Mouse (Mus musculus): ENCODE measurements around the gene Slc15a5. TPM values are rescaled to one million over a fixed set of nuclear protein-coding genes. Genes with fewer than 3 reads are reported as not detected.
"Not testable (repeated sequence)": the region's sequence is repeated elsewhere in the genome, so short reads cannot be mapped to it uniquely, and the experiment has no call there.

Gene Slc15a5
- total RNA-seq (2021) = not detected
- long read RNA-seq, experiment 1 = 0 reads
- long read RNA-seq, experiment 2 = 0 reads

- DNase-seq = no peak
Observed at GRCm38 (mm10) chr6:138079816-138080215, at the start of gene Slc15a5. Gene Slc15a5 (minus strand): TSS chr6:138079916.

DNA sequence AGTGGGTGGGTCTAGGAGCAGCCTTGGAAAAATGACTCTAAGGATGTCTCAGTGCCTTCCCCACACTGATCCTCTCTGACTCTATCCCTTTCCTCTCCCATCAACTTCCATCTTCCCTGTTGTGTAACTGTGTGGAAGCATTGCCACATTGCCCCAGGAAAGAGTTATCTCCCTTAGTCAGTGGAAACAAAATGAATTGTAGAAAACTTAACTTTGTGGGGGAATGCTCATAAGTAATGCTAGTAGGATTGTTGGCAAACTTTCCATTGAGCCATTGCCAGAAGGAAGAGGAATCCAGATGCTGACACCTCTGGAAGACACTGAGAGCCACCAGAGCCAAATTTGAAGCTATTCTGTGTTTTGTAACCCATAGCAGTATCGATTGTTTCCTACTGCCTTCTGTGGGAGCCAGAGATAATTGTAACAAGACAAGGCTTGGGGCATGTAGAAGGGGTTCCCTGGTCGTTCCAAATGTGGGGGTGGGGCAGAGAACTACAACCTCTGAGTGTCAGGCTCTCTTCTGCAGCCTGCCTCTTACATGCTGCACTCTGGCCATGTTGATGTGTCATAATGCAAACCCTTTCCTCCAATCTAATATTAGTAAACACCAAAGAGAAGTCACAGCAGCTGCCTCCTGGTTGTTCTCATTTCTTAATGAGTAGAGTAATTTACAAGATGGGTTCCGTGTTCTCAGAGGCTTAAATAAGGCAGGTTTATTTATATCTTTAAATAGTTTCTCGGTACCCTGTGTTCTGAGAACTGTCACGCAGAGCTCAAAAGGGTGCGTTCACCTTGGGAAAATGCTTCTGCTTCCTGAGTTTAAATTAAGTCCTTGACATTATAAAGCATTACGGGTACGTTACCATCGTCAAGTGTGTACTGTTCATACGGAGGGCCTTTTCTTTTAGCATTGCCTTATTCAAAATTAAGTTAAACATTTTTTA is 48.9 kb upstream of the Slc15a5 start:
- DNase-seq = no peak

DNA sequence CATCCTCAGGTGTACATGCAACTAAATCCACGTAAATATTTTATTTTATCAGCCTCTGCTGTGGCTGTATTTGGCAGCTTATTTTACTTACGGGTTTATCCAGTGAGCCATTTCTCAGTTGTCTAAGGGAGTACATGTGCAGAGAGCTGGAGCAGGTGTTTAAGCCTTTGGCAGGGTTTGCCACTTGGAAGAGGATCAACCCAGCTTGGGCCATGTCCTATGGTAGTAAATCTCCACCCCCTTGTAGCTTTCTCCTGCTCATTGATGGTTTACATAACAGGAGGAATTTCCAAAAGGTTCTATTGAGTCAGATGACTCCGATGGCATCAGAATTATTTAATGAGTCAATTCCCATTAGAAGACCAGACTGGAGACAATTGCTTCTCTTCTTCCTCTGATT is 37.8 kb upstream of the Slc15a5 start:
- peak; percentile 25 for DNase-seq

DNA sequence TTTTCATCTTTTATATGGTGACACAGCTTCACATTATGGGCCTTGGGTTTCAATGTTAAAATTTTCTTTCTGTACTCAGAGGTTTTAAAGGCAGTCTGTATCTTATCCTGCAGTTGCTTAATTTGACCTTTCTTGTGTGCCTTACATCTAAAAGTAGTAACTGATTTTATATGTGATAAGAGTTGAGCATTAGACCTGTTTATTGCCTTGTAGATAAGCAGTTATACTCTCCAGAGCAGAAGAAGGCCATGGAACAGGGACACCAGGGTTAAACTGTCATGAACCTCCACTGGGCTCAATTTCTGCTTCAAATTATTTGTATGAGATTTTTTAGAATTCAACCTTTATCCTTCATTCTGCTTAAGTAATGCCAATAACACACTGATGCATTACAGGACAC is 24.8 kb upstream of the Slc15a5 start:
- no peak for DNase-seq

DNA sequence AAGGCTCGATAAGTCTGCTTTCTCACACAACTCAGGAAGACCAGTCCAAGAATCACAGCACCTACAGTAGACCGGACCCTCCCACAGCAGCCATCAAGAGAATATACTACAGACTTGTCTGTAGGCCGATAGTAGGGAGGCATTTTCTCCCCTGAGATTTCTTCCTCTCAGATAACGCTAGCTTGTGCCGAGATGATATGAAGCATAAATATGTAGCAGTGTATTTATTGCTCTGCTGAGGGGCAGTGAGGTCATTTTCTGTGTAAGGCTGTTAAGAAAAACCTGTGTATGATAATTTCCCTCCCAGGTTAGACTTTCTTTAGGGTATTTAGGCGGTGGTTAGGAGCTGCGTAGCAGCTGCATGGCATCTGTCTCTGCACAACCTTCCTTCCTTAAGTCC is 23.2 kb upstream of the Slc15a5 start:
- no peak for DNase-seq

DNA sequence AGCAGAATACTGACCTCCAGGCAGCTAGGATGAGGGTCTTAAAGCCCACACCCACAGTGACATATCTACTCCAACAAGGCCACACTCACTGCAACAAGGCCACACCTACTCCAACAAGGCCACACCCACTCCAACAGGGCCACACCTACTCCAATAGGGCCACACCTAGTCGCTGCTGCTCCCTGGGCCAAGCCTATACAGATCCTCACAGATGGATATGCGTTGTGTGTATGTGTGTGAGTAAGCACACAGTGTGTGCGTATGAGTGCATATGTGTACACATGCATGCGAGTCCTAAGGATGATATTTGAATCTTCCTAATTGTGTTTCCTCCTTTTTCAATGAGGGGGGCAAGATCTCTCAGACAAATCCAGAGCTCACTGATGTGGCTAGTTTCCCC is 22.1 kb upstream of the Slc15a5 start:
- no peak for DNase-seq

DNA sequence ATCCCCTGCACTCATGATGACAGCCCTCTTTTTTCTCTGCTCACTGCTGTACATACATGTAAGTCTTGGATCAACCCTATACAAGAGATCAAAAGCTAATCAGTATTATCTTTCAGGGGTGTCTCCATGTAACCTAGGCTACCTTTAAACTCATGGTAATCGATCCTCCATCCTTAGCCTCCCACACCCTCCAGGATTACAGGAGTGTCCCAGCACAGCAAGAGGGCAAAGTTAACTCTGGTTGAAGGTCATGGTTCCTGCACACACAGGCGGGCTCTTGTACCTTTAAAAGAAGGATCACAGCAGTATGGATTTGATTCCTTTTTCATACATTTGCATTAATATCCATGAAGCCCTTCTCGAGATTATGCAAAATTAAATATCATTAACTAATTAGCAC is 19.9 kb upstream of the Slc15a5 start:
- DNase-seq = no peak

- no peak for DNase-seq
Observed at GRCm38 (mm10) chr6:138095060-138095459, 15.3 kb upstream of the Slc15a5 start.

DNA sequence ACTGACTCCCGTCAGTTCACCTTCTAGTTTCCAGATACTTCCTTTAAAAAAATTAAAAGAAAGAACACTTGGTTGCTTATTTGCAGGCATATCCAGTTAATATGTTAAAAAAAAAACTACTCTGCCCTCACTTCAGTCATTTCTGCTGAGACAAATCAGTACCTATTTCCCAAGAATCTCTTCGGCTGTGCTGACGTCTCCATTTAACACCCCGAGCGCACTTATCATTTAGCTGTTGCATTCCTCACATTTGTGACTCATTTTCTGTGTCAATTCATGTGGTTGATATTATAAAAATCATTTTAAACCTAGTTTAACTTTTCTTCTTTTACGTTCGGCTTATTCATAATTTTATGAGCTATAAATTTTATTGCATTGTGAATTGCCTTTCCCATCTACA is 12.7 kb upstream of the Slc15a5 start:
- DNase-seq = no peak

DNA sequence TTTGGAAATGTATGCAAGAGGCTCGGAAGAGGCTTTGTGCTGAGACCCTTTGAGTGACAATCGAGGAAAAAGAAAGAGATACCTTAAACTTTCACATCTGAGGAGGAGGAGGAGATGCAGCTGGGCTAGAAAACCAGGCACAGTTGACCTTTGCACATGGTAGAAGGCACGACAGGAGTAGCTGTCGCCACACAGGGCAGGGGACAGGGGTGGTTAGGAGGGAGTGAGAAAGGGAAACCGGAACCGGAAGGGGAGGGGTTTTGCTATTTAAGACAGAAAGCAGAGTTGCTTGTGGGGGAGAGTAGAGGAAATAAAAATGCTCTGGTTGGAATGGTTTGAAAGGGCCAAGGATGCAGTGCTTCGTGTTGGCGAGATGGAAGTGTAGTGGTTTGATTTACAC is 9.4 kb upstream of the Slc15a5 start:
- DNase-seq = no peak

DNA sequence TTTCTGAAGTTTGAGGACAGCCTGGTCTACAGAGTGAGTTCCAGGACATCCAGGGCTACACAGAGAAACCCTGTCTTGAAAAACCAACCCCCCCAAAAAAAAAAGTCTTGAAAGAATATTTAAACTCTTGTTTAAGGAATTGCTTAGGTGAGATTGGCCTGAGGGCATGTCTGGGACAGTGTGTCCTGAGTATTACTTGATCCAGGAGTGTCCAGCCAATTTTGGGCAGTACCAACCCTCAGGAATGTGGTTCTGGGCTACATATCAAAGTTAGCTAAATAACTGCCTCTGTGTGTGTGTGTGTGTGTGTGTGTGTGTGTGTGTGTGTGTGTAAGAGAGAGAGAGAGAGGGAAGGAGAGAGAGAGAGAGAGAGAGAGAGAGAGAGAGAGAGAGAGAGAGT is 6.7 kb upstream of the Slc15a5 start:
- not testable (repeated sequence) for DNase-seq

GRCm38 (mm10) chr6:138080778-138081549 is 1.2 kb upstream of the Slc15a5 start:
- DNase-seq = no peak

DNA sequence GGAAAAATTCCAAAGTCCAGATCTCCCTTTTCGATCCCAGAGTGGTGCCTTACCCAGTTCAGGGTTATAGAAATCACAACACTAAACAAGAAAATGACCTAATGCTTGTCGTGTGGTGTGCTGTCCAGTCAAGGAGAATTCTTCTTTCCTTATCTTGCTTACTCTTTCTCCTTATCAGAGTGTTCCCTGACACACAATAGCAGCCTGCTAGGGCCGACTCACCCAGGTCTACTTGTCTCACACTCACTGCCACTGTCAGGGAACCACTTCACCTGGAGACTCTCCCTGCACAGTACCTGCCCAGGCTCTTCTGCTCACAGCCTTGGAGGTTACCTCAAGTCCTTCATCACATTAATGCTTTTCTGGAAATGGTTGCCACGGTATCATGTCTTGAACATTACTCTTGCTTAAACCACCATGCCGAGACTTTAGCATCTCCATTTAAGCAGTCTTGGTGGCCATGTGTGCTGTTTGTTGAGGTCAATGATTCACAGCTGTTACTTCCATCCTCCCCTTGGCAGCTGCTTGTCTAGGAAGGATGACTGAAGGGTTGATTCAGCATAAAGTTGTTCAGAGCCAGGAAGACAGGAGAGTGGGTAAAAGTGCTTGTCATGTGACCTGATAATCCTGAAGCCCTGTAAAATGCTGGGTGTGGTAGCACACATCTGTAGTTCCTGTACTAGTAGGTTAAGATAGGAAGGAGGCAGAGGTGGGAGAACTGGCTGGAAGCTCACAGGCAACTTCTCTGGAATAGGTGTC is 1.9 kb downstream of the Slc15a5 start:
- no peak for DNase-seq

GRCm38 (mm10) chr6:138075723-138076122 is 4.0 kb downstream of the Slc15a5 start:
- DNase-seq = no peak

GRCm38 (mm10) chr6:138073540-138073939 is 6.2 kb downstream of the Slc15a5 start:
- no peak for DNase-seq

- DNase-seq = no peak
Observed at GRCm38 (mm10) chr6:138072963-138073339, 6.8 kb downstream of the Slc15a5 start.

- DNase-seq = peak; percentile 26
Observed at GRCm38 (mm10) chr6:138072110-138072962, 7.4 kb downstream of the Slc15a5 start.

DNA sequence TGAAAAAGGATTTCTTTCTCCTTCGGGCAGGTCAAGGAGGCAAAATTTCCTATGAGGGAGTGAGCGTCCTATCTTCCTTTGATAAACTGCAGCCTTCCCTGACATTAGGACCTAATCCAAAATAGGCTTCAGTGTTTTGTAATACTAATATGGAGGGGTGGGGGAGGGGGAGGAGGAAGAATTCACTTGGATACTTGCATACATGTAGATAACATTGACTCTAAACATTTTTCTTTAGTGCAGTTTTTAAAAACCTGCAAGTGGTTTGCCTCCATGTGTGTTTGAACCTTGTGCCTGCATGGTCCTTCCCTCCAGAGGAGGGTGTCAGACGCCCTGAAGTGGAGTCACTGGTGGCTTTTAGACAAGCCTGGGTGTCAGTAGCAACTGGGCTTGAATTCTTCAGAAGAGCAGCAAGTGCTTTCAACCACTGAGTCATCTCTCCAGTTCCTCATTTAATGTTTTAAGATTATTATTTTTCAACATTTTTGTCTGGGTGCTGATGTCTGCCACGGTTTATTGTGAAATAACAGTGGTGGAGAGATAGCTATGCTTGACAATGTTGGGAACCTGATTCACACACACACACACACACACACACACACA is 8.1 kb downstream of the Slc15a5 start:
- DNase-seq = no peak

DNA sequence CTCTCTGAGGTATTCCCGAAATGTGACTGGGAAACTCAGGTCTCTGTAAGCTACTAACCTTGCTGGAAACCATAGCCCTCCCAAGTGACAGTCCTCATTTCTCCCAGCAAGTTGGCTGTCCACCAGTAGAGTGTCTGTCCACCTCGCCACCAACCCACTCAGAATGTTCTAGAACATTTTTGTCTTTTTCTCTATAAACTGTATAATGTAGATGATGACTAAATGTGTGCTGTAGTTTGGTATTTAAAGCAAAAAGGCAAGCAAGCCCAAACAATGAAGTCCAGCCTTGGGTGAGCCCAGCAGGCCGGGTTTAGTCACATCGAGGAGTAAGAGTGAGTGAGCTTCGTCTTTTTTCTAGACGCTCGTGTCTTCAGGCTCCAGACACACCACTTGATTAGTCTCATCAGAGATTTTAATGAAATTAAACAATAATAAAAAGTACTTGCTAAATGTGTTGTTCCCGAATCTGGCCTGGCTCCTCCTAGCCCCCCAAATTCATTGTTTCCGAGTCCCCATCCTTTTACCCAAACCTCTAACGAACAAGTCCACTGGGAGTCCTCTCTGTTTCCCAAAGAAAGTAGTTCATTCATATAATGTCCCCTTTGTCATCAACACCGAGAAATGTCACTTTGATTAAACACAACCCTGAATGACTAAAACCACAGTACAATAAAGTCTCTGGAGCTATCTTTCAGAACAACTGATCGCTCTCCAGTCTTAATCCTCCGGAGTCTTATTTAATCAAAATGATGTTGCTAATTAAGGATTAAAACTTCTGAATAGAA is 8.8 kb downstream of the Slc15a5 start:
- DNase-seq = no peak

DNA sequence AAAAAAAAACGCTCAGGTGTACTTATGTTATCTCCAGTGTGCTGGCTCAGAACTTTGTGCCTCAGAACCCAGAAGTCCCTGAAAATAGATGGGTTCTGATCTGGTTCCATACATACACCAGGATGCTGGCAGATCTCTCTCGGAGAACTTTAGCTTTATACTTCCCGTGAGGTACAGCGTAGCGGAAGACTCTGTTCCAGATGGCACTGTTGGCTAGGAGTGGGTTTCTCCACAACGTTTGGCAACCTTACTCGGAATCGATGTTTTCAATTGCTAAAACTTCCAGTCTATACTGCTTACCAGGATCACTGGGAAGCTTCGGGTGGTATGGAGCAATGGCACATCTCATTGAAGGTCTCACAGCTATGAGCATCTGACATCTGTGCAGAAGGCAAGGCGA is 9.8 kb downstream of the Slc15a5 start:
- no peak for DNase-seq
